Mouse (Mus musculus) Muller cell, postnatal 12 days (primary cell): ENCODE measurements around the gene Ccr10.
"Not testable (repeated sequence)": the region's sequence is repeated elsewhere in the genome, so short reads cannot be mapped to it uniquely, and the experiment has no call there.

Experiments
- DNase-seq: peaks from one replicate; pipeline ENCODE4 v3.0.0-alpha.2; 2015; ENCODE audit errors: inconsistent ontology term

Ccr10 gene

DNA sequence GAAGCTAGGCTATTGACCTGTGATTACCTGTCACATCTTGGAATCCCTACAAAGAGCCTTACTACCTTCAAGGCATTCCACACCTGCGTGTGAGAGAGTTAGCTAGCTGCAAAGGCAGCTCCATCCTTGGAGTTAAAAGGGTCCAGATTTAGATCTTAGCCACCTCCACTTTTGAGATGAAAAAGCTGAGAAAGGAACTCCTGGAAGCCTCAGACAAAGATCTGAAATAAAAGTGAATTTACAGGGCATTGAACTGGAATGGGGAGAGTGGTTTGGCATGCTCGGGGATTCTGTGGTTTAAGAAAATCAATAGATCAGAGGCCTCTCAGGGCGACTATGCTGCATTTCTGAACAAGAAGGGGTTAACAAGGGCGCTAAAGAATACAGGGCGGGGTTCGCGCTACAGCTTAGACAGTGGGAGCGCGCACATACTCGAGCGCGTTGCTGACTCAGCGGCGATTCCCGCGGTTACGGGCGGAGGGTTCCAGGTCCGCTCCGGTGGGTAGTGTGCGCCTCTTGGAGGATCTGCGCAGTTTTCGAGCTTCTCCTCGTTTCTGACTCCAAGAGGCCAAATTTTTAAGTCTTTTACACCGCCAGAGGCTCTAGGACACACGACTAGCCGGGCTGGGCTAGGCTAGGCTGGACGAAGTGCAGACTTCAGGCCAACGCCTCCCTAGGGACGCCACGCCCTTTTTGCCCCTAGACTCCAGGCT, 3.4 kb downstream of the Ccr10 start:
- peak; percentile 92 for DNase-seq

DNA sequence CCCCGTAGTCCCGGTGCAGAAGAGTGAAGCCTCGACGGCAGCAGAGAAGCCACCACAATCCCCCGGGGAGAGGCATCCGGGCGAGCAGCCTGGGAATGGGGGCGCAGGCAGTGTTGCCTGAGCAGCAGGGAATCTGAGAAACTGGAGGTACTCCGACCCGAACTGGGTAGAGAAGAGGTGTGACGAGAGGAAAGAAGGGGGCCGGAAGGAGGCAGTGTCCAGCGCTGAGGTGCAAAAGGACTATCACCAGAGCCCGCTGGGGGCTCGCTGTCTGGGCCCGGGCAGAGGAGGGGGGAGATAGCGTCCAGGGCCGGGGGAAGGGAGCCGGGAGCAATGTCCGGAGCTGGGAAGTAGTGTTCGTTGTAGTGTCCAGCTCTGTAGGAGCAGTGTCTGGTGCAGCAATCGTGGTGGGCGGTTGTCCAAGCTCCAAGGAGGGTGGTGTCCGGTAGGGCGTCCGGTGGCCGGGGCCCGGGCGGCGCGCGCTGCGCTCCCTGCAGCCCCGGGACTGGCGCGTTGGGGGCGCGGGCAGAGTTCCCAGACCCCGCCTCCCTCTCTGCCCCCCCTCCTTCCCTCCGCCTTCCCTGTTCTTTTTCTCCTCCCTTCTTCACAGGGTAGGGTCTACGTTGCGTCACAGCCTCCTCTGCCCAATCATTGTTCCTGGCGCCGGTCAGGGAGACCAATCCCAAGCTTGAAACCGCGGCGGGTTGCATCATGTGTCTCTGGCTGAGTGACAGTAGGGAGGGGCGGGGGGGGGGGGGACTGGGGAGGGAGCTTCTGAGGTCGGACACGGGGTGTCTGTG, 4.2 kb downstream of the Ccr10 start, which contains the start of gene Plekhh3:
Gene Plekhh3 (minus strand): TSS at position 541 of the 800 bp plus-strand sequence.
- DNase-seq = peak; percentile 98

DNA sequence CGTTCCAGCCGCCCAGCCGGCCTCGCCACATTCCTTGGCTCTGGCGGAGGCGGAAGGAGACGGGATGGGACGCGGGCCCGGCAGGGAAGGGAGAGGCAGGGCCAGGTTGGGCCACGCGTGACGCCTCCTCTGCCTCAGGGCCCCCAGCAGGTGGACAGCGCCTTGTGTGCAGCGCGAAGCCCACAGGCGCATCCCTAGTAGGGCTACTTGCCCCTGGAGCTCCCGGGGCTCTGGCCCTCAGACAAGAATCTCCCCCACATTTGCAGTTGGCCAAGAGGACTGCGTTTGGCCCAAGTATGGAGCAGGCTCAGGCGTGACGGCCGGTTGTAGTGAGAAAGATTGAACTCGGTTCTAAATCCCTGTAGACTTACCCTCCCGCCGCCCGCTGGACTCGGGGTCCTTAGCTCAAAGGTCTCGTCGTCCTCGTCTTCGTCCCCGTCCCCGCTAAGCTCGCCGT, 4.9 kb downstream of the Ccr10 start, which contains the start of gene Cntnap1:
Gene Cntnap1 (plus strand): TSS at position 170 of the 457 bp plus-strand sequence.
- peak; percentile 85 for DNase-seq

DNA sequence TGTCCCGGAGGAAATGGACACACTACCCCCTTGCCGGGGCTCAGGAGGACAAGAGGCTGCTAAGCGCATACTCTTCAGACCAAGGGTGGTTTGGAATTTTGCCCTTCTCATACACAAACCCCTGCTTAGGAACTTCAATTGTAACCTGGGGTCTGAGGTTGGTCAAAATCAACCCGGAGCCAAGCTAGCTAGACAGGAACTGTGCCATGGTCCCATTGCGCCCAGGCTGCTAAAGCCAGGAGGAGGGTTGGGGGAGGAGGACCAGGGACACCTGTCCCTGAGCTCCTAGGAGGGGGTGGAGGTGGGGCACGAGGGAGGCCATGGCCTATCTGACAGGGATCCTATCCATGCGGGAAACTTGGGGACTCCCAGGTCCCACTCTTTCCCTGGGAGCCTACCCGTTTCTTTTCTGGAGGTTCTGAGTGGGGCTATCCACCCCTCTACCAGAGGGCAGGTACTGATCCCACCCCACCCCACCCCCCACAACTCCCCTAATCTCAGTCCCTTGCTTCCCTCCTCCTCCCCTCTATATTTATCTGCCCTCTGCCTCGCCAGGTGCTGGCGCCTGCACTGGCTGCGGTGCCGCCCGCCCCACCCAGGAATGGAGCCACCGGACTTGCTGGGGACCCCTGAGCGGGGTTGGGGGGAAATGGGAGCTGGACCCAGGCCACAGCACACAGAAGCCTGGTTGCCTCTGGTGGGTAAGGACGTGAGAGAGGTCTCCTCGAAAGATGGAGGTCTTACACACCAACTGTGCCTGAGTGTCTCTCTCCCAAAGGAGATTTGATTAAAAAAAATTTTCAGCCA, 5.7 kb downstream of the Ccr10 start:
- no peak for DNase-seq

DNA sequence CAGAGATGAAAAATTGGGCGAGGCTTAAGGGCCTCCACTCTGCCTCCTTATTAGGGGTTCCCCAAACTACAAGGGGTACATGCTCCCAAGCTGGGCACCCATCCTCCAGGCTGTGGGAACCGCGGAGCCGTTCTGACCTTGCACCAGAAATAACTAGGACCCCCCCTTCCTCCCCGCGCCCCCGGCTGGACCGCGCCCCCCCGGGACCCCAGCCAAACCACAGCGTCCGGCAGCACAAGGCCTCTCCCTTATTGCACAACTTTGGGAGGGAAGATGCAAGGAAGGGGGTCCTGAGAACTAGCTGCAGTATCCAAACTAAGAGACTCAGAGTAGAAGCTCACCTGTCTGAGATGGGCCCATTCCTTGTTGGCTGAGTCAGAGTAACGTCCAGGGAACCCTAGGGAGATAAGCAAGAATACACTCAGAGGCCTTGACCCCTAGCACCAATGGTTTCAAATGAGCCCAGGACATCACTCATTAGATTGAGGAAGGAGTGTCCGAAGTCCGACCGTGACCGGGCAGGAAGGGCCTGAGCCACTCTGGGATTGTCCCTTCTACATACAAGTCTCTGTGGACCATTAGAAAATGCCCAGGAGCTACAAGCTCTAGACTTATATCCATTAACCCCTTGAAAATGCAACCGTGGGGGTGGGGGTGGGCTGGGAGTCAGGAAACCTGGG, 6.8 kb downstream of the Ccr10 start:
- DNase-seq = no peak

DNA sequence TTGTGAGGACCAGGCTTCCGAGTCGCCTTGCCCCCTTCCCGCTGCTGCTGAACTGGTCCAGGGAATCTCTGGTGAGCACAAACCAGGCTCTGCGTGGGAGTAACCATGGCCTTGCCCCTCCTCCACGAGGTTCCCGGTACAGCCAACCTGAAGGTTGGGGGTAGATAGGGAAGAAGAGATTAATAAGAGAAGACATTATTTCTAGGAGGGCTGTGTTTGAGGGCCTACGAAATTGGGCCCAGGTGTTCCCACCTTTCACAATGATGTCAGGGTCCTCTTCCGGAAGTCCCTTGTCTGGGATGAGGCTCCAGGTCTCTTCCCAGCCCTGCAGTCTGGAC, 7.3 kb downstream of the Ccr10 start:
- DNase-seq = no peak

DNA sequence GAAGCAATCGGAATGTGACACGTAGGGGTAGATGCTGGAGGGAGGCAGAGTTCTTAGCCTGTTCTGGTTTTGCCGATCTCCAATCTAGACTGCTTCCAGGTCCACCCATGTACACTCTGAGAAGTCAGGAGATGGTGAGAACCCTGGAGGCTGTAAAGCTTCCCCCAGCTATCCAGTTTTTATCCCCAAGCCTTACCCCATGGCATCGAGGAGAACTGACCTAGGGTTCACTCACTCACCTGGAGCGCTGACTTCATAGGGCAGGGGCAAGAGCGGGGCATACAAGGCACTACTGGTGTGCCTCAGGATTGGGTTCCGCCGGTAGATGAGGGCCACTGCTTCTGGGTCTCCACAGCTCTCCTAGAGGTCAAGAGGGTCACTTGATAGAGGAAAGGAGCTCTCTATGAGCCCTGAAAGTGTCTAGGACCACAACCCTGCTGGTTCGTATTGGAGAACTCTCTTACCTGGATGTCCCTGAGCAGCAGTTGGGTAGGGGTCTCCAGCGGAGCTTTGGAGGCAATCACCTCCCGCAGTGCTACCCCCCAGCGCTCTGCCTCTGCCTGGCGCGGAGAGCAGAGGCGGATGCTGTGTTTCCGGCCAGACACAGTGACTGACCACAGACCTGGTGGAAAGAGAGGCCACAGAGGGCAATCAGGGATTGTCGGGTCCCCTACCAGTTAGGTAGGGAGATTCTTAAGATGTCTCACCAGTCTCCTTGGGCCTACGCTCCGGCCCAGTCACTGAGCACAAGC, 7.9 kb downstream of the Ccr10 start:
- no peak for DNase-seq

DNA sequence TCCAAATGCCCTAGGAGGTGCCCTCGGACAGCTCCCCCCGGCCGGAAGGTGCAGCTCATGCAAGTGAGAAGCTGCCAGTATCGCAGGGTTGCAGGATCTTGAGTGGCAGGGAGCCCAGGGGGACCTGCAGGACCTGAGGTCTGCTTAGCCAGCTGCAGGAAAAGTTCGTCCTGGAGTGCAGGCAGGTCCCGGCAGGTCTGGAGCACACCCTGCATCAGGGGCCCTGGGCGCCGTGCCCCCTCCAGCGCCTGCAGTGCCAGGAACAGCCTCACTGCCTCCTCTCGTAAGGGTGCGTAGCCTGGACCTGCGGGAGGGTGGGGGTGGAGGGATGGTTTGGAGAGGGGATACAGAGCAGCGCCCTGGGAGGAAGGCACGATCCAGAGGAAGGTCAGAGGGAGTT, 8.9 kb downstream of the Ccr10 start:
- DNase-seq = no peak

DNA sequence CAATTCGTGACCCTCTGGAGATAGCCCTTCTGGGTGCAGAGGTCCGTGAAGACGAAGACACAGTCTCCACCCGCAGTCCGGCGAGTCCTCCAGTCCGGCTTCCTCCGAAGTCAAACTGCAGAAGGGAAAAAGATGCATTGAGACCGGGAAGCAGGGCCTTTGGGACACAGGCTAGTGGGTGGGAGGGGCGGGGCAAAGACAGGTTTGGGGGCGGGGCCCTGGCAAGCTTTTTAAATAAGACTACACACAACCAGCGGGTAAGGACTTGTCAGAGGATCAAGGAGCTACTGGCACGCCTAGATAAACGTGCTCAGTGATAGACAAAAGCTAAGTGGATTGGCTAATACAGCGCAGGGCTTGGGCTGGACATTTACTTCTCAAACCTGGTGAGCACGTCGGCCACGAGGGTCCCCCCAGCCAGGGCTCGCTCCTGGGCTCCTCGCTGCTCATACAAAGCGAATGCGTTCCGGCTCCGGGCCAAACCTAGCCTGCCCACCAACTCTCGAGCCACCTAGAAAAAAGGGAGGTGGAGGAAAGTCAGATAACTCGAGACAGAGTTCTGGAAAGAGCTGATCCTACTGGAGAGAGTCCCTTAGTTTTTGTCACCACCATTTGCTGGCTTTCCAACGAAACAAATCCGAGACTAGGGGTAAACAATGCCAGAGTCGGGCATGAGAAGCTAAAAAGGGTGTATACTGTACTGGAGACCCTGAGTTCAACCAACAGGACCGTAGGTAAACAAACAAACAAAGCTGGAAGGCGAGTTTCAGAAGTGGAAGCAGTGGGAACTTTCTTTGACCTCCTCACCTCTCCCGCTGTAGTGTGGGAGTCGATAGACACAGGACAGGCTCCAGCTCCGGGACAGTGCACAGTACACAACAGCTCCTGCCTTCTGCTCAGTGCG, 10.3 kb downstream of the Ccr10 start:
- no peak for DNase-seq

DNA sequence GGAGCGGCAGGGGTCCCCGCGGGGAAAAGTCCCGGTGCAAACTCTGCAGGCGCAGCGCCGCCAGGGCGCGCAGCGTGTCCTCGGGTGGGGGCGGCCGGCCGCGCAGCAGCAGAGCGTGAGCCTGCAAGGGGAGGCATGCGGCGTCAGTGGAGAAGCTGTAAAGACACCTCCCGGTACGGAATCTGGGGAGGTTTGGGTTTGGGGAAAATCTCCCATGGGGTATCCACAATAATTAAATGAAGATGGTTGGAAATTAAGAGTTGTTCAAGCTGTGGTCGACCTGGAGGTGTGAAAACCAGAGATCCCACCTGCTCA, 10.9 kb downstream of the Ccr10 start:
- DNase-seq = no peak

DNA sequence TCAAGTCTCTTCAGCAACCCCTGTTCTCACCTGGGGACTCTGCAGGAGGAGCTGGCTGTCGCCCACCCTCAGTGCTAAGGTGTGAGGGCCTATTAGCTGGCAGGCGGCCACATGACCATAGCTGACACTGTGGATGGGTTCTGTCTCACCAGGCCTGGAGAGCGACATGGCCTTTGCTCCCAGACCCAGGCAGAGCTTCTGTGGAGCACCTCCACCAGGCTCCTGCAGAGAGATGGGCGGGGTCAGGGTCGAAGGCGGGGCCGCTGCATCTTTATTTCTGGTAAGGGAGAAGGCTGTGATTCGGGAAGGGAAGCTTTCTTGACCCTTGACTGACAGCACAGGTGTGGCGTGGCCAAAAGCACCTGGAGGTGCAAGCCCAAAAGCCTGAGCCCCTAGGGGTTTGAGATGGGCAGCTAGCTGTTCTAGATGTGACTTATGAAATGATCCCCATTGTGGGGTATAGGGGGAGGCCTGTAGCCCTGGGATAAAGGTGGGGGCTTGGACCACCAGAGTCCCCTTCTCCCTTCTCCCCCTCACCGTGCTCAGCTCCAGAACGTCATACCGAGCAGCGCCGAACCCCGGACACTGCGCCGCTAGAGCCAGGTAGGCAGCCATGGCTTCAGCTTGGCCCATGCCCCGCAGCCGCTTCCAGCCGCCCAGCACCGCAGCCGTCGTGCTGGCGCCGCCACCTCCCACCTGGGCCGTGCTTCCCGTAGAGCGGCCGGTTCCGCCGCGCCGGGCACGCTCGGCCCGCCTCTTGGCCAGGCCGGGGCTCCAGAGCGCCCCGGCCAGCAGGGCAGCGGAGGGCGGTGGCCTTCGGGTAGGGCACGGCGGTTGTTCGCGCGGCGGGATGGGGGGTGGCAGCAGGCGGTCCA, 11.5 kb downstream of the Ccr10 start:
- DNase-seq = no peak

DNA sequence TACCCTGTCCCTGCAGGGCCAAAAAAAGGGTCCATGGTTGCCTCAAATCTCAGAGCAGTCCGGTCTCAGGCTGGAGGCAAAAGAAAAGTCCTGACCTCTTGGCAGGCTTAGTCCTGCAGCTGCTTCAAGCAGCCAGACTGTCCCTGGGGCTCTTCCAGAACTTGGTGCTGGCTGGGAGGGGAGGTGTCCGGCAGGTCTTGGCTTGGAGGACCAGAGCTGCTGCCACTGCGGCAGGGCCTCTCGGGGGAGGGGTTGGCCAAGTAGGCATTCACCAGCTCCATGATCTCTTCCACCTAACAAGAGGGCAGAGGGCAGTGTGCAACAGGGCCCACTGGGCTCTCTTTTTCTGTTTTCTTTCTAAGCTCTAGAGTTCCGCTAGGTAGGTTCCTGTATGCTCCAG, 12.5 kb downstream of the Ccr10 start:
- DNase-seq = peak; percentile 84

DNA sequence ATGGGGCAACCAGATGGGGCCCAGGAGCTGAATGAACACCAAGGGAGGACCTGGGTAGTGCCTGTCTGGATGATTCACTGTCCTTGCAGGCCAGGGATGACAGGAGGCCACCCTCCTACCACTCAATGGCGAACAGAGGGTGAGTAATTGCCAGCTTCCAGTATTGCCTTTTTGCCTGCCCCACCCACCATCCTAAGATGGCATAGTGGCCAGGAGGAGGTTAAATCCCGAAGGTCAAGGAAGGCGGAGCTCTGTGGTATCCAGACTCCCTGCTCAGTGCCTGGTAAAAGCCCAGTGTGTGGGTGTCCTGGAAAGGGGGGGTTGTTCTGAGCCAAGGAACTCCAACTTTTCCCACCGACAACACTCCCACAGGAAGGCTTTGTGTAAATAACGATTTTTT, 12.9 kb downstream of the Ccr10 start:
- DNase-seq = peak; percentile 54

DNA sequence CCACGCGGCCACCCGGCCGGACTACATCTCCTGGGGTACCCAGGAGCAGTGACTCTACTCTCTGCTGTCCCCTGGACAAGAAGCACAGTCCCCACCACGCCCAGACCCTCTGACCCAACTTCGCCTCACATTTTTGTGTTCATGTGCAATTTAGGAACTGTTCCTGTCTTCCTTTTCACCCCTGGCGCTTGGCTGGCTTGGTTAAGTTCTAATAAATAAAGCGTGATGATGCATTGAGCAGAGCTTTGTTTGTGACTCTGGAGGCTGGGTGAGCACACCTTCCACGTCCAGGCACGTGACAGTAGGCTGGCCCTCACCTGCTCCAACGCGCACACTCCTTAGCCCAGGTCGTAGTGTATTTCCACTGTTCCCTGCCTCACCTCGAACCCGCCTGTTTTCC, 13.7 kb downstream of the Ccr10 start:
- DNase-seq = no peak

DNA sequence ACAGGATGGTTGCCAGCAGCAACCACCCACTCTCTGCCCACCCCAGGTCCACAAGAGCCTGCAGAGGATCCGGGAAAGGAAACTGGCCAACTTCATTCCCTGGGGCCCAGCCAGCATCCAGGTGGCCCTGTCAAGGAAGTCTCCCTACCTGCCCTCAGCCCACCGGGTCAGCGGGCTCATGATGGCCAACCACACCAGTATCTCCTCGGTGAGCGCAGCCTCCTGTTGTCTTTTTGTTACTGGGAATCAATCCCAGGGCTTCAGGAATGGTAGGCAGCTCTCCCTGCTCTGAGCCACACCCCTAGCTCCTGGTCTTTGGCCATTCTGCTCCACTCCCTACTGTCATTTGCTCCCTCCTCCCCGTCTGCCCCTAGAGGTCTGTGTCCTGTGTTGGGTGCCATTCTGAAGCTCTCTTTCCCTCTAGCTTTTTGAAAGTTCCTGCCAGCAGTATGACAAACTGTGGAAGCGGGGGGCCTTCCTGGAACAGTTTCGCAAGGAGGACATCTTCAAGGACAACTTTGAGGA, 14.2 kb downstream of the Ccr10 start:
- not testable (repeated sequence) for DNase-seq

DNA sequence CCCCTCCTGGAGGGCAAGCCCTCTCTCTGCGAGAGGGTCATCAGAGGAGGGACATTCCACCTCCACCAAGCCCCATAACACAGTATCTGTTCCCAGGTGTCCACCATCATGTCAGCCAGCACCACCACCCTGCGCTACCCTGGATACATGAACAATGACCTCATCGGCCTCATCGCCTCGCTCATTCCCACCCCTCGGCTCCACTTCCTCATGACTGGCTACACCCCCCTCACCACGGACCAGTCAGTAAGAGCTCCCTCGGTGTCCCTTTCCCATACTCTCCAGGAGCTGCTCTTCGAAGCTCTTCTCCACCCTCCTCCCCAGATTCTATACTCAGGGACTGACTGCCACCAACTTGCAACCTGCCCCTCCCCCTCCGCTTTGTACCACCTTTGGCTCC, 15.1 kb downstream of the Ccr10 start:
- not testable (repeated sequence) for DNase-seq

DNA sequence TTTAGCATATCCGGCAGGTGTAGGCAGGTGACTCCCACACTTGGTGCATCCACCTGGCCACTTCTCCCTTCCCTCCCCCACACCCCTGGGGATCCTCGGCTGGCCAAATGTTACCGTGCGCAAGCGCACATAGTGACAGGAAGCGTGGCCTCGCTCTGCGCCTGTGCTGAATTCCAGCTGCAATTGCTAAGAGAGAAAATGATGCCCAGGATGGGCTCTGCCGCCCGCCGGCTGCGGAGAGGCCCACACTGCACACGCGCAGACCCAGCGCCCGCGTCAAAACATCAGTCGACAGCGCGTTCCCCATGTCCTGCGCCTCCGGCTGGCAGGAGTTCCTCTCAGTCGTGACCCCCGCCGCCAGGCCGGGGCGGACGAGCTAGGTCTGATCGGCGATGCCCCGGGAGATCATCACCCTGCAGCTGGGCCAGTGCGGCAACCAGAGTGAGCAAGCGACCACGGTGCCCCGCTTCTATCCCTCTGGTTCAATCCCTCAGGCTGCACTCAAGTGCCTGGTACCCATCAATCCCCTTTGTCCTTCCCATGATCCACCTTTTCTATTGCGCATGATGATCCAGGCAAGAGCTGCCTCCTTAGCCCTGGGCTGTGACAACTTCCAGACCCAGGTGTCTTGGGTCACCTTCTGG, 19.4 kb downstream of the Ccr10 start, which contains the start of gene Tubg2:
Gene Tubg2 (plus strand): TSS at position 180 of the 644 bp plus-strand sequence.
- peak; percentile 67 for DNase-seq

DNA sequence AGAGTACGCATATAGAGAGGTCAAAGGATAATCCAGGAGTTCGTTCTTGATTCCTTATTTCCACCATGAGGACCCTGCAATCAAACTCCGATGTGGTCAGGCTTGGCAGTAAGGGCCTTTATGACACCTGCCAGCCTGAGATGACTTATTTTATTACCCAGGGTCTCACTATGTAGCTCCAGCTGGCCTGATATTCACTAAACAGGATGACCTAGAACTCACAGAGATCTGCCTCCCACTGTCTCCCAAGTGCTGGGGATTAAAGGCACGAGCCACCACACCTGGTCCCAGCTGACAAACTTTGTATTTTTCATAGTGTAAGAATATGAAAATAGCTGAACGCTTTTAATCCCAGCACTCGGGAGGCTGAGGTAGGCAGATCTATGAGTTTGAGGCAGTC, 20.1 kb downstream of the Ccr10 start:
- DNase-seq = no peak
